Mouse (Mus musculus): Measurements from ENCODE around the gene Pcyt1a. TPM values are rescaled to one million over a fixed set of nuclear protein-coding genes. Genes with fewer than 3 reads are reported as not detected.

Gene Pcyt1a
- total RNA-seq, 2 experiments from 2014 or later = 32.6 to 33.7 TPM

DNA sequence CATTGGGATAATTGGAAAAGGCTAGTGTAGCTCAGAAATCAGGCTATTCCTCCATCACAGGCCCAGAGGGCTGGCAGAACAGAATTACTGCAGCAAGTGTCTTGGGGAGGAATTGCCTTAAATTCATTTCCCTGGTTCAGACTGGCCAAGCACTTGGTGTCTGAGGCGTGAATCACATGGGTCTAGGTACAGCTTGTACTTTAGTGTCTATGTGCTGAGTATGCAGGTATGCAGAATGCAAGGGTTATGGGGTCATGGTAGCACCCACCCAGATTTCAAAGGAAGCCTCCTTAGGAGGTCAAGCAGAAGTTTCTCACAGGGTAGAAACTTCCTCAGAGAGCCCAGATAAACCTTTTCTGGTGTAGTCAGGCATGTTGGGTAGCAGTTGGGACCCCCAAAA, 14.8 kb downstream of the Pcyt1a start:
- Histone ChIP-seq H3K27ac (no peak overlapping the region), H3K4me3 (no peak overlapping the region)
- DNase-seq (ENCODE audit: low spot score in 2 of 2) = no peak
- TF ChIP-seq CTCF (conservative IDR thresholded peaks at IDR 0.05) = no peak

DNA sequence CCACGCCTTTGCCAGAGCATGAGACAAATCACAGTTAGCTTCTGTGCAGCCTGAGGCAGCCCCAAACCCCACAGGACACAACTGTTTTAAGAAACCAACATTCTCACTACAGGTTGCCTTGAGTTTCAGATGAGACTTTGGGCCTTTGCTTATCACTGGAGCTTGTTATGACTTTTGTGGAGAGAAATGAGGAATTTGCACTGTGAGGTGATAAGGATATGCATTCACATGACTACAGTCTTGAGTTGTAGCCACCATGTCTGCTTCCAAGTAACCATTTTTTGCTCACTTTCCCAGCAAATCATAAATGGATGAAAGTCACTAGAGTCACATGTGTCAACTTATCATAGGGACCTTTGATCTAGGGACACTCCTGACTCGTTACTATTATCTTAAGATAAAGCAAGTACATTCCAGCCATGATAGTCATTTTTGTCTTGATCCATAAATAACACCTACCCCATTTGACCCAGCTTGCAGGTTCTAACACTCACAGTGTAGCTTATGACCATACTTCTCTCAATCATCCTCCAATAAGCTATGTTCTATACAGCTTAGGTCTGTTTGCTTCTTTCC, 15.9 kb downstream of the Pcyt1a start:
- H3K4me3 ChIP-seq = no peak overlapping the region
- H3K27ac ChIP-seq = no peak overlapping the region
- no peak for TF ChIP-seq CTCF (conservative IDR thresholded peaks at IDR 0.05)
- DNase-seq (ENCODE audit: low spot score in 2 of 2) = no peak

DNA sequence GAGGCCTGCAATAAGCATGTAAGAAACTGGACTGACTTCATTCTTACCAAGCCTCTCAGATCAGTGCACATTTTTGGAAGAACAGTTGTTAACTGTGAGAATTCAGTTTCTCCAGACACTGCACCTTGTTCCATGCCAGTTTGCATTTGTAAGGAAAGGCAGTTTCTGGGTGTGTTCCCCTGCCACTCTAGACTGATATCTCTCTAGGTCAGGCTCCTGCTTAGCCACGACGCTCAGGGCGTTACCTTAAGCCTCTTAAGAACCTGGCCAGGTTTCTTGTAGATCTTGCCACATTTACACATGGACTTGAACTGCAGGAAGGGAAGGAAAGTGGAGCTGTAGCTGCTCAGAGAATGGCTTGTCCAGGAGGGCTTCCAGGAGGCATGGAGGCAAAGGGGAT, 18.9 kb downstream of the Pcyt1a start:
- TF ChIP-seq CTCF (conservative IDR thresholded peaks at IDR 0.05) = no peak
- H3K4me3 ChIP-seq = no peak overlapping the region
- no peak for DNase-seq (ENCODE audit: low spot score in 2 of 2)
- no peak overlapping the region for H3K27ac ChIP-seq

DNA sequence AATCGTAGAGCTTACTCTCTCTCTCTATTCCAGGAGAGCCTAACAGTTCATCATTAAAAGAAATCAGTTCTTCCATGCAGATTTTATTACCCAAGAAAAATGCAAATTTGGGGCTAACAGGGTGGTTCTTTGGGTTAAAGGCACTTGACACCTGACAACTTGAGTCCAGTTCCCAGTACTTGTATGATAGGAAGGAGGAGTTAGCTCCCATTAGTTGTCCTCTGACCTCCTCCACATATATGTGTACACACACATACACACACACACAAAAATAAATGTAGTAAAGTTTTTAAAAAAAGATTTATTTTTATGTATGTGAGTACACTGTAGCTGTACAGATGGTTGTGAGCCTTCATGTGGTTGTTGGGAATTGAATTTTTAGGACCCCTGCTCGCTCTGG, 19.4 kb downstream of the Pcyt1a start:
- TF ChIP-seq CTCF (conservative IDR thresholded peaks at IDR 0.05) = no peak
- no peak for DNase-seq (ENCODE audit: low spot score in 2 of 2)
- no peak overlapping the region for H3K4me3 ChIP-seq
- H3K27ac ChIP-seq = no peak overlapping the region

DNA sequence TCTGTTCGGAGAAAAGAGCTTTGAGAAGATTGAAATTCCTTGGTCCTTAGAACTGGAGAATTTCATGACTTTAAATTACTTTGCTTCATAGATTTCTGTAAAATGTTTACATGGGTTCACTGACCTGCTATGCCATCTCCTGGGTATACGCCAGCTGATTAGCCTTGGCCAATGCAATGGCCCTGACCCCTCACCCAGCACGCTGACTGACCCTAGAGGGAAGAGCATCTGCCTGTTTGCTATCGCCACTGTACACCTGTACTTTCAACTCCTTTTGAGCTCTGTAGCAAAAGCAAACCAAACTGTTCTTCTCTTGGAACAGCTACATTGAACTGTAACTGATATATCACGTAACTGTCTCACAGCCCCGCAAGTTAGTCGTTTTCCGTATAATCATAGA, 22.4 kb downstream of the Pcyt1a start:
- Histone ChIP-seq H3K4me3 (no peak overlapping the region), H3K27ac (no peak overlapping the region)
- TF ChIP-seq CTCF (conservative IDR thresholded peaks at IDR 0.05) = no peak
- DNase-seq (ENCODE audit: low spot score in 2 of 2) = no peak

DNA sequence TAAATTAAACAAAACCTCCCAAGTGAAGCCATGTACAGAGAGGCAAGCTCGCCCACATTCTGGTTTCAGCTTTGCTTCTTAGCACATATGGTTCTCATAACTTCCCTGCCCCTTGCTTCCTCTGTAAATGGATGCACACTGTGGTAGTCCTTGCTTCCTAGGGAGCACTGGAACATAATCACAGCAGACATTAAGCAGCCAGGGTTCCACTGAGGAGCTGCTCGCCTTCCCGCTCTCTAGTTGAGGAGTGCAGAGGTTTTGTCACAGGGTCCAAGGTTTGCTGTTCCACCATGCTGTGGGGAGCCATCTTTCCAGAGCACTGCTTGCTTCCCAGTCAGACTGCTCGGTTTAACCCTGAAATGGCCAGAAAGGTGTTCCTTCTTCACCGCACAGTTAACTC, 23.9 kb downstream of the Pcyt1a start:
- H3K4me3 ChIP-seq = no peak overlapping the region
- no peak for TF ChIP-seq CTCF (conservative IDR thresholded peaks at IDR 0.05)
- H3K27ac ChIP-seq = peak overlapping the region; percentile 49
- no peak for DNase-seq (ENCODE audit: low spot score in 2 of 2)

DNA sequence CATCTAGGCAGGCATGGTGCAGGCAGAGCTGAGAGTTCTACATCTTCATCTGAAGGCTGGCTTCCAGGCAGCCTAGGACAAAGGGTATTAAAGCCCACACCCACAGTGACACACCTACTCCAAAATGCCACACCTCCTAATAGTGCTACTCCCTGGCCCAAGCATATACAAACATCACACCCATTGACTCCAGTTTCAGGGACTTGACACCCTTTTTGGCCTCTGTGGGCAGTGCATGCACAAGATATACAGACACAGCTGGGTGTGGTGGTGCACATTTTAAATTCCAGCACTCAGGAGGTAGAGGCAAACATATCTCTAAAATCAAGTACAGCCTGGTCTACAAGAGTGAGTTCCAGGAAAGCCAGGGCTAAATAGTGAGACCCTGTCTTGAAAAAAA, 25.4 kb downstream of the Pcyt1a start:
- H3K27ac ChIP-seq = no peak overlapping the region
- no peak overlapping the region for H3K4me3 ChIP-seq
- no peak for TF ChIP-seq CTCF (conservative IDR thresholded peaks at IDR 0.05)
- no peak for DNase-seq (ENCODE audit: low spot score in 2 of 2)

DNA sequence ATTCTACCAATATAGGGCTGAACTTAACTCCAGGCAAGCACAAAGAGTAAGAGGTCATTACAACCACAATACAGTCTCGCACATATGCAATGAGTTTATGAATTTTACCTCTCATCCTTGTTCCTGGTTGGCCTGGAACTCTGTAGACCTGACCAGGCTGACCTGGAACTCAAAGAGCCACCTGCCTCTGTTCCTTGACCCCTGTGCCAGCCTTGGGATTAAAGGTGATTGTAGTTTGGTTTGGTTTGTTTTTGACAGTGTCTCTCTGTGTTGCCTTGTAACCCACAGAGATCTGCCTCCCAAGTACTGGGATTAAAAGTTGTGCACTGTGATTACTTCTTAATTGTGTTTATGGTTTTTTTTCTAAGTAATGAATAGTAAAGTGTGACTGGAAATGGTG, 26.0 kb downstream of the Pcyt1a start:
- DNase-seq (ENCODE audit: low spot score in 2 of 2) = no peak
- TF ChIP-seq CTCF (conservative IDR thresholded peaks at IDR 0.05) = no peak
- Histone ChIP-seq H3K4me3 (no peak overlapping the region), H3K27ac (no peak overlapping the region)

DNA sequence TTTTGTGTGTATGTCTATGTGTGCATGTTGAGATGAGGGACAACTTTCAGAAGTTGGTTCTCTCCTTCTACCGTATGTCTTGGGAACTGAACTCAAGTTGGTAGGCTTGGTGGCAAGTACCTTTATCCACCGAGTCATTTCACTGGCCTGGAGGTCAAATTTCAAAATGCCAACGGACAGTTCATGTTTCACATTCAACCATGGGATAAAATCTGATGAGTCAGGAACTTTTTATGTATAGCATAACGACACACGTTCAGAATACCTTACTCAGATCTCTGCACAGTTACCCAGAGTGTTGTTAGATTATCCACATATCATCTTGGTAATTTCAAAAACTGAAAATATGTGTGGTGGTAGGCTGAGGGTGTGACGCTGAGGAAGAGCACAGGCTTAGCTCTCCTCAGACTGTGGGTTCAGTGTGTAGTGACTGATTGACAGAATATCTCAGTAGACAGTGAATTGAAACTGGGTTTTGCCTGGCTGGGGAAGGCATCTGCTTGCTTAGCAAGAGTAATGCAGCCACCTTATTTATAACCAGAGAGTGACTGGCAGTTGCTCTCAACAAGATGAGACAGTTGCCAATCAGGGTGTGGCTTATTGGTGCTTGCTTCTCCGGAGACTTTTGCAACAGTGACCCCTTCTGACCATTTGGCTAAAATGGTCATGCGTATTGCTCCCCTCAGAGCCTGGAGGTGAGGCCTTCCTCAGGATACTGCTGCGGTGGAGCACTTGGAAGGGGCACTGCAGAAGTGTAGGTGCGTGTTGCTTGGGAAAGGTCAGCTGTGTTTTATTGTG, 27.1 kb downstream of the Pcyt1a start:
- peak; percentile 72 for TF ChIP-seq CTCF (conservative IDR thresholded peaks at IDR 0.05)
- H3K27ac ChIP-seq = no peak overlapping the region; the same call in 1 of the 2 replicates
- H3K4me3 ChIP-seq = no peak overlapping the region
- peak; percentile 40 to 43 for DNase-seq (ENCODE audit: low spot score in 2 of 2)

DNA sequence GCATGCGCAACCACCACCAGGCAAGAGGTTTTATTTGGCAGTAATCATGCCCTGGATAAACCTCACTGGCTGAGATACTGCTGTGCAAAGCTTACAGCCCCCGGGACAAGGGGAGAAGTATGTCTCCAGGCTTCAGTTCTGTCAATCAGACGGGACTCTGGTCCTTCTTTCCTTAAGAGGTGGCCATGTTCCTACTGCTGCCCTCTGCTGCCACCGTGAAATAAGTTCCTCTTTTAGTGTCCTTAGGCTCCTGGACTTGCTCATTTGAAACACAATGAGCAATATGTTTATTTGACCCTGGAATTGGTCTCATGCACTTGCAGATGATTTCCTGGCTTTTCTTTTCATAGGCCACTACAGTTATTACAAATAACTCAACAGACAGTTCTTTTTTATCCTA, 29.8 kb downstream of the Pcyt1a start:
- no peak overlapping the region for H3K27ac ChIP-seq
- no peak for DNase-seq (ENCODE audit: low spot score in 2 of 2)
- peak; percentile 26; the same call in 1 of the 2 replicates for TF ChIP-seq CTCF (conservative IDR thresholded peaks at IDR 0.05)
- H3K4me3 ChIP-seq = no peak overlapping the region

DNA sequence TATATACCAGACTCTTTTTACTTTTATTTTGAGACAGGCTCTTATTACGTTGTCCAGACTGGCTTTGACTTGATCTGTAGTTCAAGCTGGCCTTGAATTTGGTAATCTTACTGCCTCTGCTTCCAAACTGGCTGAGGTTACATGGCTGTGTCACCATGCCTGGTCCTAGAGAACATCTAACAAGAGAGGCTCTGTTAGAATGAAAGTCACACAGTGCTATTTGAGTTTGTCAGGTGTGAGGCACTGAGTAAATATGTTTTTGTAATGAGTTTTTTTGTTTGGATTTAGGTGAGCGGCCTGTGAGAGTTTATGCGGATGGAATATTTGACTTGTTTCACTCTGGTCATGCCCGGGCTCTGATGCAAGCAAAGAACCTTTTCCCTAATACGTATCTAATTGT, 31.0 kb downstream of the Pcyt1a start:
- no peak for TF ChIP-seq CTCF (conservative IDR thresholded peaks at IDR 0.05)
- H3K27ac ChIP-seq = no peak overlapping the region
- no peak for DNase-seq (ENCODE audit: low spot score in 2 of 2)
- H3K4me3 ChIP-seq = no peak overlapping the region

DNA sequence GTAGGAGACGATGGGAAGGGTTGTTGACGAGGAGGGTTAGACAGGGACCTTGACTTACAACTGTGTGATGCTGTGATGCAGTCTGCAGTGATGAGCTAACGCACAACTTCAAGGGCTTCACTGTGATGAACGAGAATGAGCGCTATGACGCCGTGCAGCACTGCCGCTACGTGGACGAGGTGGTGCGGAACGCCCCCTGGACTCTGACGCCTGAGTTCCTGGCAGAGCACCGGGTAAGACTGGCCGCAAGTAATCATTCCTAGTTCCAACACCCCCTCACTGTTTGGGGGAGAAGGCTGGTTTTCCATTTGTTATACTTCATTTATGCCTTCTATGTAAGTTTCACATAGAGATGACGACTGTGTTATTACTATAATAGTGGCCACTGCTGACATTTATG, 32.2 kb downstream of the Pcyt1a start:
- Histone ChIP-seq H3K4me3 (no peak overlapping the region), H3K27ac (no peak overlapping the region)
- no peak for TF ChIP-seq CTCF (conservative IDR thresholded peaks at IDR 0.05)
- no peak for DNase-seq (ENCODE audit: low spot score in 2 of 2)

DNA sequence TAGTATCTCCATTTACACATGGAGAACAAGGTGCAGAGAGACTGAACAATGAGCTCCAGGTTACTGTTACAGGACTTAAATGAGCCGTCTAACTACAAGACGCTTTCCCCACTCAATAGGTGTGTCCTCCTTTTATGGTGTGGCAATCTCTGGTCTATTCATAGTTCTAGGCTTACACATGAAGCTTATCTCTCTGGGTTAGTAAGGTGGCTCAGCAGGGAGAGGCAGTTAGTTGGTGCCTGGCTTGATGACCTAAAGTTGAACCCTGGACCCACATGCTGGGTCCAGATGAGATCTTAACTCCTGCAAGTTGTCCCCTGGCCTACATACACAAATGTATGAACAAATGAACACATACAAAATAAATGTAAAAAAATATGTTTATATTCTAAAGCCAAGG, 32.7 kb downstream of the Pcyt1a start:
- Histone ChIP-seq H3K4me3 (no peak overlapping the region), H3K27ac (no peak overlapping the region)
- no peak for TF ChIP-seq CTCF (conservative IDR thresholded peaks at IDR 0.05)
- no peak for DNase-seq (ENCODE audit: low spot score in 2 of 2)

DNA sequence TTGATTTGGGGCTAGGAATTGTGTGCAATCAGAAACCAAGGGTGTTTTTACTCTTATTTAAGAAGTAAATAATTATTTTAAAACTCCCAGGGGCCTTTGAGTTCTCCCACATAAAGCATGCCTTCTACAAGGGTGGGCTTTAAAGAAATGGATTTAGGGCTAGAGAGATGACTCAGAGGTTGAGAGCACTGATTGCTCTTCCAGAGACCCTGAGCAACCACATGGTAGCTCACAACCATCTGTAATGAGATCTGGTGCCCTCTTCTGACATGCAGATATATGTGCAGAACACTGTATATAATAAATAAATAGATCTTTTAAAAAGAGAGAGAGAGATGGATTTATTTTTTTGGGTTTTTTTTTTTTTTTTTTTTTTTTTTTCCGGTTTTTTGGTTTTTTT, 34.2 kb downstream of the Pcyt1a start:
- Histone ChIP-seq H3K27ac (no peak overlapping the region), H3K4me3 (no peak overlapping the region)
- peak; percentile 36 for TF ChIP-seq CTCF (conservative IDR thresholded peaks at IDR 0.05)
- no peak for DNase-seq (ENCODE audit: low spot score in 2 of 2)

Measured in layer of hippocampus, adult 2 months (tissue).